In the genomic region with DNA sequence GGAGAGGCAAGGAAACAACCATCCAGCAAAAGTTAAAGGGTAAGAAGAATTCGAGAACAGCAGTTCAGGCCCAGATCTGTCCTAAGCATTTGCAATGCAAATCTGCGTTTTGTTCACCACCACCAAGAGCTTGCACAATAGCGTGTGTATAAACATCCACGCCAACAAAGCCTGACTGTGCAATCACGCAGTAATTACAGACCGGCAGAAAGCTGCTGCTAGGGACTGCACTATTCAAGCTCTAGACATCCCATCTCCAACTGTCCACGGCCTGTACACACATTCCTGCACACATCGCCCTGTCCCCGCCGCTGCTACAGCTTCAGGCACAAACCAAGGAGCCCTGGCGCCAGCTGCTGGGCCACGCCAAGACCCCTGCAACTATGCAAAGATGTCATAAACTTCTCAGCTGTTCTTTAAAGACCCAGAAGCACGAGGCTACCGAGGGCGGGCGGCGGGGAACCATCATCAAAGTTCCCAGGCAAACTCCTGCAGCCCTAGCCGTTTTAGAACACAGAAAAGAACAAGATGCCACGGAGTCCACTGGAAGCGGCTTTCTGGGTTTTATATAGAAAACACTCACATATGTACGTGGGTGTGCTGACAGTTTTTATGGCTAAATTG, we compare ENCODE assay signal across 8 mouse cellular contexts. TPM values are rescaled to one million over a fixed set of nuclear protein-coding genes. Genes with fewer than 3 reads are reported as not detected.
A peak's percentile ranks its signal among the peaks of the same experiment; 100 is the strongest.
DNase-seq lines count a peak whose midpoint lies in the region; ATAC-seq and TF ChIP-seq lines count a peak whose summit lies in the region.

No protein-coding gene starts in this region.

- peak; percentile 61 for DNase-seq in 3T3-L1 (ENCODE audit: low read depth, low spot score)
- DNase-seq in MN1 (ENCODE audit: low spot score): peak; percentile 27
- peak; percentile 55 for DNase-seq in hindbrain, embryonic 14.5 days (ENCODE audit: low spot score)
- no peak for DNase-seq in gastrocnemius, adult 8-10 months (ENCODE audit: low spot score in 2 of 2)

- ATAC-seq in hindbrain, embryonic 14.5 days (ENCODE audit: low FRiP score): peak; percentile 50; the same call in 1 of the 2 replicates
- ATAC-seq in limb, embryonic 13.5 days (ENCODE audit: low FRiP score, low read depth): no peak
- peak; percentile 38 for ATAC-seq in midbrain, embryonic 12.5 days (ENCODE audit: low FRiP score, low read depth)
- ATAC-seq in stomach, embryonic 15.5 days (ENCODE audit: insufficient read depth, low FRiP score, low read depth): no peak

- H3K27ac ChIP-seq in embryonic fibroblast, embryonic 13.5 days (ENCODE audit: insufficient read depth, low read length): peak overlapping the region; percentile 90
- peak overlapping the region; percentile 72 for H3K27ac ChIP-seq in hindbrain, embryonic 14.5 days
- peak overlapping the region; percentile 92 for H3K27ac ChIP-seq in limb, embryonic 13.5 days
- peak overlapping the region; percentile 75 for H3K27ac ChIP-seq in midbrain, embryonic 12.5 days (replicated peaks)
- H3K27ac ChIP-seq in stomach, embryonic 15.5 days: peak overlapping the region; percentile 95

- H3K9me3 ChIP-seq in hindbrain, embryonic 14.5 days (ENCODE audit: control insufficient read depth, low read length): no peaks in the 10 kb centered on the region
- H3K9me3 ChIP-seq in limb, embryonic 13.5 days: no peaks in the 10 kb centered on the region
- no peaks in the 10 kb centered on the region for H3K9me3 ChIP-seq in midbrain, embryonic 12.5 days
- H3K9me3 ChIP-seq in stomach, embryonic 15.5 days: no peaks in the 10 kb centered on the region

- peak overlapping the region; percentile 71 for H3K9ac ChIP-seq in hindbrain, embryonic 14.5 days
- peak overlapping the region; percentile 89 for H3K9ac ChIP-seq in limb, embryonic 13.5 days
- H3K9ac ChIP-seq in midbrain, embryonic 12.5 days (replicated peaks): peak overlapping the region; percentile 78
- peak overlapping the region; percentile 94 for H3K9ac ChIP-seq in stomach, embryonic 15.5 days

- 2% methylated on average over 21 of the region's 21 CpGs for WGBS in hindbrain, embryonic 14.5 days
- 2% methylated on average over 21 of the region's 21 CpGs for WGBS in limb, embryonic 13.5 days
- 3% methylated on average over 21 of the region's 21 CpGs for WGBS in midbrain, embryonic 12.5 days
- 2% methylated on average over 21 of the region's 21 CpGs for WGBS in stomach, embryonic 15.5 days

- no peak for TF ChIP-seq CTCF in embryonic fibroblast, embryonic 13.5 days (IDR thresholded peaks at IDR 0.05; ENCODE audit: borderline replicate concordance, insufficient read depth, low read length)

- H3K4me2 ChIP-seq in hindbrain, embryonic 14.5 days (replicated peaks): peak overlapping the region; percentile 92
- H3K4me2 ChIP-seq in limb, embryonic 13.5 days (replicated peaks): peak overlapping the region; percentile 84
- peak overlapping the region; percentile 92 for H3K4me2 ChIP-seq in midbrain, embryonic 12.5 days (replicated peaks)
- peak overlapping the region; percentile 81 for H3K4me2 ChIP-seq in stomach, embryonic 15.5 days

- 0 out of 2 replicates have a peak, but pooled peaks cover 8% of the 10 kb centered on the region for H3K27me3 ChIP-seq in hindbrain, embryonic 14.5 days (ENCODE audit: control insufficient read depth, insufficient read depth, low read length)
- 0 out of 2 replicates have a peak, but pooled peaks cover 3% of the 10 kb centered on the region for H3K27me3 ChIP-seq in limb, embryonic 13.5 days
- peaks cover 60% of the 10 kb centered on the region for H3K27me3 ChIP-seq in midbrain, embryonic 12.5 days
- no peaks in the 10 kb centered on the region for H3K27me3 ChIP-seq in stomach, embryonic 15.5 days (replicated peaks)

- H3K4me1 ChIP-seq in embryonic fibroblast, embryonic 13.5 days (ENCODE audit: control insufficient read depth, insufficient read depth, low read length): peaks cover 4% of the 10 kb centered on the region
- H3K4me1 ChIP-seq in hindbrain, embryonic 14.5 days (replicated peaks; ENCODE audit: control insufficient read depth, insufficient read depth, low read length): peaks cover 25% of the 10 kb centered on the region
- H3K4me1 ChIP-seq in limb, embryonic 13.5 days: peaks cover 65% of the 10 kb centered on the region
- peaks cover 70% of the 10 kb centered on the region for H3K4me1 ChIP-seq in midbrain, embryonic 12.5 days
- H3K4me1 ChIP-seq in stomach, embryonic 15.5 days: peaks cover 34% of the 10 kb centered on the region

- H3K36me3 ChIP-seq in hindbrain, embryonic 14.5 days (replicated peaks; ENCODE audit: control insufficient read depth, insufficient read depth): no peaks in the 10 kb centered on the region
- H3K36me3 ChIP-seq in limb, embryonic 13.5 days: peaks cover 10% of the 10 kb centered on the region; the same call in 1 of the 2 replicates
- H3K36me3 ChIP-seq in midbrain, embryonic 12.5 days: no peaks in the 10 kb centered on the region
- H3K36me3 ChIP-seq in stomach, embryonic 15.5 days: no peaks in the 10 kb centered on the region

- peak overlapping the region; percentile 72 for H3K4me3 ChIP-seq in embryonic fibroblast, embryonic 13.5 days (ENCODE audit: insufficient read depth, low read length)
- peak overlapping the region; percentile 66 for H3K4me3 ChIP-seq in hindbrain, embryonic 14.5 days (replicated peaks; ENCODE audit: low read length)
- peak overlapping the region; percentile 87 for H3K4me3 ChIP-seq in limb, embryonic 13.5 days
- H3K4me3 ChIP-seq in midbrain, embryonic 12.5 days: peak overlapping the region; percentile 79
- peak overlapping the region; percentile 80 for H3K4me3 ChIP-seq in stomach, embryonic 15.5 days (replicated peaks)

- TF ChIP-seq POLR2A in embryonic fibroblast, embryonic 13.5 days (IDR thresholded peaks at IDR 0.05; ENCODE audit: low read depth, low read length): peak; percentile 12; the same call in 1 of the 2 replicates

RNA-seq across cellular contexts. Expression of a gene that starts 1.1 kb away (rescaled TPM):
- polyA plus RNA-seq in embryonic fibroblast, embryonic 13.5 days (2011; ENCODE audit: insufficient read length, low read depth, missing spikeins): 20.6 and 21.3 TPM in 2 replicates
- 4.4 and 4.8 TPM in 2 replicates for polyA plus RNA-seq in hindbrain, embryonic 14.5 days (2014; fragmentation: Nextera tagmentation; extraction: Ambion mirVana)
- polyA plus RNA-seq in limb, embryonic 13.5 days (2015; fragmentation: Nextera tagmentation; extraction: Ambion mirVana): 8.9 and 9.9 TPM in 2 replicates
- polyA plus RNA-seq in midbrain, embryonic 12.5 days (2016; fragmentation: Nextera tagmentation; extraction: Ambion mirVana): 6.5 and 6.6 TPM in 2 replicates
- 9.9 and 10.5 TPM in 2 replicates for polyA plus RNA-seq in stomach, embryonic 15.5 days (2015; fragmentation: Nextera tagmentation; extraction: Ambion mirVana)
- total RNA-seq in gastrocnemius, adult 8-10 months (2022): 1 to 10 TPM; 5.7 to 9.1 (median 7.4) TPM

Comparison
In these comparisons a context has a peak if more than half of its experiments do, and no peak if none do; other contexts are left out.
1. DNase-seq: peak in 3T3-L1 (single experiment), MN1 (single experiment) and hindbrain, embryonic 14.5 days (single experiment); none in gastrocnemius, adult 8-10 months (0 of 2).
2. ATAC-seq: peak in hindbrain, embryonic 14.5 days (single experiment) and midbrain, embryonic 12.5 days (single experiment); none in limb, embryonic 13.5 days (single experiment) and stomach, embryonic 15.5 days (single experiment).
3. Peak in every context shown above with its lines, with median percentiles within 50 percentile points of each other: H3K27ac ChIP-seq, H3K4me3 ChIP-seq, H3K4me2 ChIP-seq and H3K9ac ChIP-seq.